Mouse (Mus musculus) brain, embryonic 18.5 days (tissue): ENCODE results near the gene Rsph10b.
"Not testable (repeated sequence)": the region's sequence is repeated elsewhere in the genome, so short reads cannot be mapped to it uniquely, and the experiment has no call there.

Experiments
- DNase-seq: peaks from one replicate; pipeline ENCODE4 v3.0.0-alpha.2; 2012; ENCODE audit warnings: low read depth, low spot score

Gene Rsph10b

DNA sequence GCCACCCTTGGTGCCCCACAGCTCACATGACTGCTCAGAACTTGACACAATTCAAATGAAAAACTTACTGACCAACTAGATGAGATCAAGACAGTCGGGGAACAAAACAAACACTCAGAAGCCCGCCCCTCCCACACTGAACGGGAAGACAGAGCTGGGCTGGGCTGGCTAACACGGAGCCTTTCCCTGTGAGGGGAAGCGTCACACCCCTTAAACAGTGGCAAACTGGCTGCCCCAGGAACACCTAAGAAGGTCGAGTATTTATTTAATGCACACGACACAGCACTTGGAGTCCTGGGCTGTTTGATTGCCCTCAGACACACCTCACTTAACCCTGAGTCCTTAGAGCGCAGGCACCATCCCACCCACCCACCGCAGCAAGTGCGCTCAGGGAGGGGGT is 59.8 kb downstream of the Rsph10b start:
- DNase-seq = no peak

DNA sequence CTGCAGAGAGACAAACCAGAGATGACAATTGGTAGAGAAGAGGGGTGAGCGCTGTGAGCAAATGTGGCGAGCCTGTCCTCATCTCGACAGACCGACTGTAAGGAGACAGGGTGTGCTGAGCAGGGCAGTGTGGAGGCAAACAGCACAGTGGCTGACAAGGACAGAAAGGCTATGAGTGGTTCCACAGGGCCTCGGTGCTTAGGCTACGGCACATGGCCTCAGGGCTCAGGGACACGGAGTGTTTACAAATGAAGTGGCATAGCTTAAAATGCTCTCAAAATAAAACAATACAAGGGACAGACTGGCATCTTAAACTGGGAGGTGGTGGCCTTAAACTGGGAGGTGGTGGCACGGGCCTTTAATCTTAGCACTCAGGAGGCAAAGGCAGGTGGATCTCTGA is 60.4 kb downstream of the Rsph10b start:
- DNase-seq = no peak

DNA sequence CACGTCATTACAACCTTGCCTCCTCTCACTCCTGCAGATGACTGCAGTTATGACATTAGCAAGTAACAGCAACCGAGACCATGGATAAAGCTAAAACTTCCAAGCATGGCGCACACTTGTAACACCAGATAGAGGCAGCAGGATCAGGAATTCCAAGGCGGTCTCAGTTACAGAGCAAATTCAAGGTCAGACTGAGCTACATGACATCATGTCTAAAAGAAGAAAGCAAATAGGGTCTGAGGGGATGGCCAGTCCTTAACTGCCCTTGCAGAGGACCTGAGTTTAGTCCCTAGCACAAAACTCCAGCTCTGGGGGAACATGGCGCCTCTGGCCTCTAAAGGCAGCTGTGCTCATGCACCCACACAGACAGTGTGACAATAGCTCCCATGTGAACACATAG is 61.0 kb downstream of the Rsph10b start:
- no peak for DNase-seq

DNA sequence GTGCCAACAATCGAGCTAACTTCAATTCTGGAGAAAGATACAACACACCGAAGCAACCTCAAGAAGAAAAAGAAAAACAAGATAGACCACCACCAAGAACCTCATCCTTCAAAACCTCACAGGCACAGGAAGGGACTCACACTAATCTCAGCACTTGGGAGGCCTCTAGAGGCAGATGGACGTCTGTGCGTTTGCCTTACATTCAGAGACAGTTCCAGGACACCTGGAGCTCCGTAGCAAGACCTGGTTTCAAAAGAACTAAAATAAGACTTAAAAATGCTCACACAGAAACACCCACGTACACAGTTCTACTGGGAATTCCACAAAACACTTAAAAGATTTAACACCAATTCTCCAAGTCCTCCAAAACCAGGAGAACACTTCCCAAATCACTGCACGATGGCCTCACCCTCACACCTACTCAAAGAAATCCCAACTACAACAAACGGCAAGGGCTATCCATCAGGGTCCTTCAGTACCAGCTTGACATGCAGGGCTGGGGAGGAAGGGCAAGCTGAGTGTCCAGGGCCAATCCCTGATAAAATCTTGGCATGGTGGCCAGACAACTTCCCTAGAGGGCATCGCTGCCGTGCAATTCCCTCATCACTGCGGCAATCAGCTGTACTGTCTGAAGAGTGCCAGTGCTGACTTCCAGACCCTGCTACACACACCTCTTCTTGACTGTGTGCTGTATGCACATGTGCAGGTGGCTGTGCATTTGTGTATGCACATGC is 62.0 kb downstream of the Rsph10b start:
- DNase-seq = no peak

DNA sequence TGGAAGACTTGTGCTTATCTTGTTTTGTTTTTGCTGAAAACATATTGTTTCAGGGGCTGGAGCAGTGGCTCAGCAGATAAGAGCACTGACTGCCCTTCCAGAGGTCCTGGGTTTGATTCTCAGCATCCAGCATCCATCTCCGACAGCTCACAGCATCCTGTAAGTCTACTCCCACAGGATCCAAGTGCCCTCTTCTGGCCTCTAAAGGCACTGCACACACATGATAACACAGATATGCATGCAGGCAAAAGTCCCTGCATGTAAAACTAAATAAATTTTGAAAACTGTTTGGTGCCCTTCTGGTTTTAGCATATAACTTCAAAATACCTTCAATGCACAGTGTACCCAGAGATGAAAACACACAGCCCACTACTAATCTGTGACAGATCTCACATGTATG is 66.6 kb downstream of the Rsph10b start:
- no peak for DNase-seq

DNA sequence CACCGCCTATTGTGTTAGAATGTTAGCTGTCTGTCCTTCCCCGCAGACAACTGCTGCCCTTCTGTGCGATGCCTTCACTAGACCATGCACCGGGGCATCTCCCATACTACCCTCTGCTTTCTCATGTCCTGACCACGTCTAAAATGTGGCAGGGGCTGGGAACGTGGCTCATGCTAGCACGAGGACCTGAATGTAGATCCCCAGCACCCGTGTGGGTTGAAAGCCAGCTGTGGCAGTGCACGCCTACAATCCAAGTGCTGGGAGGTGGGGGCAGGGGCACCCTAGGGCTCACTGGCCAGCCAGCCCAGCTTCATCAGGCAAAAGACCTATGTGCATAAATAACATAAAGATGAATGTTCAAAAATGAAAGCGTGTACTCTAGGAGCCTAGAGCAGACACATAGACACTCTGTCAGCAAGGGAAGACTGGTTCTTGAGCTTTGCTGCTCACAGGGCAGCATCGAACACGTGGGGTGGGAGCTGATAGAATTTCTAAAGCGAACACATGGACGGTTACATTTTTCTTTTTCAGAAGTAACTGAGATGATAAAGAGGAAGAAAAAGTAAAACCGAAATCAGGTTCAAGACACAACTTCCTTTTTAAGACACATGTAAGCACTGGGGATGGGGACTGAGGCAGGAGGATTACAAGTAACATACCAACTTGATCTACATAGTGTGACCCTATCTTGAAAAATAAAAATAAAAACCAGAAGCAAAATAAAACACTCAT is 69.8 kb downstream of the Rsph10b start:
- no peak for DNase-seq

DNA sequence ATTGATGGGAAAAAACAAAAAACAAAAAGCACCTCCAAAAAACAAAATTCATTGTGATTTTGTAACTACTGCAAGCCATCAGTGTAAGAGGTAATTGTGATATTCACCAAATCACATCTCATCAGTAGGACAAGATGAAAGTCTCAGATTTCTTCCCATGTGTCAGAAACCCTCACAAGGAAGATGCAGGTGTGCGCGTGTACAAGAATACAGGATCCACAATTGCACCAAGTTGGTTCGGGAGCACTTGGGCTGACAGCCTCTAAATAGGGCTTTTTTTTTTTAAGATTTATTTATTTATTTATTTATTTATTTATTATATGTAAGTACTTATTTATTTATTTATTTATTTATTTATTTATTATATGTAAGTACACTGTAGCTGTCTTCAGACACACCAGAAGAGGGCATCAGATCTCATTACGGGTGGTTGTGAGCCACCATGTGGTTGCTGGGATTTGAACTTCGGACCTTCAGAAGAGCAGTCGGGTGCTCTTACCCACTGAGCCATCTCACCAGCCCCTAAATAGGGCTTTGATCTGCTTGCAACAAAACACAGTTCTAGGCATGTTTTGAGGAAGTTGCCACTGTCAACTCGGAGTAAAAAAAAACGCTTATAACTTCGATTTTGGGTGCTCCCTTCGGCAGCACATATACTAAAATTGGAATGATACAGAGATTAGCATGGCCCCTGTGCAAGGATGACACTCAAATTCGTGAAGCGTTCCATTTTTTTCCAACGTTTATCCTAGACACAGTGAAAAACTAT is 80.7 kb downstream of the Rsph10b start:
- not testable (repeated sequence) for DNase-seq

DNA sequence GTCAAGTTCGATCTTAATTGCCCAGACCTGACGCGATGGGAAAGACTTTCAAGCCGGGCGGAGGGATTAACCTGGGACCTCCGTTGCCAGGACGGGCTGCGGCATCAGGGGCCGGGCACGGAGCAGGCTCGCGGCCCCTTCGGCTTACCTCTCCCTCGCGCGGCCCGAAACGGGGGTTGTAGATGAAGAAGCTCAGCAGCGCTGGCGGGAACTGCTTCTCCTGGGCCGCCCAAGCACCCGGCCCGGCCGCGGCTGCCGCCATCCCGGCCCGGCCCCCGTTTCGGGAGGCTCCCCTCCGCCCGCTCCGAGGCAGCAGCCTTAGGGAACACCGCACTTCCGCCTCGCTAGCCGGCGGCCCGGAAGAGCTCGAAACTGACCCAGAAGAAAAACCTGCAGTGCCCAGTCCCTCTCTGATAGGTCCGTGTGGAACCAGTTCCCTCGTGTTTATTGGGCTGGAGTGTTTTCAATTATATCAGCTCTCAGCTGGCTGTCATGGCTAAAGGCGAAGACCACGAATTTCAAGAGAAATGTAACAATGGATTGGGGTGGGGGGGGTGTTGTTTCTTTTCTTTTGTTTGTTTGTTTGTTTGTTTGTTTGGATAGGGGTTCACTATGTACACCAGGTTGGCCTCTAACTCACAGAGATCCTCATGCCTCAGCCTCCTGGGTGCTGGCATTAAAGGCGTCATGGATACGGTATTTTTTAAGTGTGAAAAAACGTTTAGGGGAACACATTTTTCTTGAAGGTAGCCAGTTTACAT is 81.9 kb downstream of the Rsph10b start, which contains the start of gene Ccz1:
Gene Ccz1, minus strand, starts transcription at position 327 of the 761 bp plus-strand sequence.
- DNase-seq = peak; percentile 81

DNA sequence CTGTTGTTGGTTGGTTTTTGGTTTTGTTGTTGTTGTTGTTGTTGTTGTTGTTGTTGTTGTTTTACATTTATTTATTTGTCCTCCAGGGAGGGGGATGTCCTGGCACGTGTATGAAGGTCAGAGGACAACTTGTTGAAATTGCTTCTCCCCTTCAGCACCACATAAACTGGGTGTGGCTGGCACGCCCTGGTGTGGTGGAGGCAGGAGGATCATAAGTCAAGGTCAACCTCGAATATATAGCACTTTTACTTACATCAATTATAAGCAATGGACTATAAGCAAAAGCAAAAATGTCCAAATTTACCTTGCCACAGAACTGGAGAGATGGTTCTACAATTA is 82.4 kb downstream of the Rsph10b start:
- no peak for DNase-seq

DNA sequence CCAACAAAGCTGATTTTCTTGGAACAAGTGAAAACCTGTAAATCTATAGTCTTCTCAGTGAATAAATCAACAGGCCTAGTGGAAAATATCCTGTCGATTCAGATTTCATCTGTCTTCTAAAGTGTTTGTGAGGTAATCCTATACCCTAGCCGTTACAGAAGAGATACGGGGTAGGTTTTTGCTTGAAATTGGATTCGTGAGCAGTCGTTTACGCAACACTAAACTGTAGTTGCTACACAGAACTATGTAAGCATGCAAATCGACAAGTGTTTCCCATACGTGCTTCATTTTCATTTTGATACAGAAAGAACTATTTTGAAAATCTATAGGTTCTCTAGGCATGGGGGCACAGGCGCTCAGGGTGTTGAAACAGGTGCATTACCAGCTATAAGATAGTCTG is 83.0 kb downstream of the Rsph10b start:
- no peak for DNase-seq

DNA sequence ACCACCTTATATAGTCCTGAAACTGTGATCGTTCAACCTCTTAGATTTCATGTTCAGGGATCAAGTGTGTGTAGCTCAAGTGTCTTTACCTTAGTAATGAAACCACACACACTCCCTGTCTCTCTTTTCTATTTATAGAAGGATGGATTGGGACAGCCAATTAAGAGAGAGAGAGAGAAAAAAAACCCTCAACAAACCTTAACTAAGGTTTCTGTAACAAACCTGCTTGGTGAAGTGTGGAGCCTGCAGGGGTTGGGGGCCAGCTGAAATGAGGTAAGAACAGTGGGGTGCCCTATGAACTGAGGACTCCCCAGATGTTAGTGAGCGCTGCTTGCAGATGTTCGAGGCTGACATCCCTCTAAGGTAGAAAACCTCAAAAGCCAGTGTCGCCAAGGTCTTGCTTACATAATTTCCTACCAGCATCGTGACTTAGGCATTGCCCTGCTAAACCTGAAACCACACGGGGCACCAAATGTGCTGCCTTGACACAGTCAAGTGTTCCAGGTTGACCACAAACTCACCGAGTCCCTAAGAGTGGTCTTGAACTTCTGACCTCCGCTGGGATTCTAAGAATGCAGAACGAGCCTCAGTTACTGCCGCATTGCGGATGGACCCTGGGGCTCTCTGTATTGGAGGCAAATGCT is 93.9 kb downstream of the Rsph10b start, which contains the start of gene Ocm:
Gene Ocm, minus strand, starts transcription at position 51 of the 644 bp plus-strand sequence.
- no peak for DNase-seq

DNA sequence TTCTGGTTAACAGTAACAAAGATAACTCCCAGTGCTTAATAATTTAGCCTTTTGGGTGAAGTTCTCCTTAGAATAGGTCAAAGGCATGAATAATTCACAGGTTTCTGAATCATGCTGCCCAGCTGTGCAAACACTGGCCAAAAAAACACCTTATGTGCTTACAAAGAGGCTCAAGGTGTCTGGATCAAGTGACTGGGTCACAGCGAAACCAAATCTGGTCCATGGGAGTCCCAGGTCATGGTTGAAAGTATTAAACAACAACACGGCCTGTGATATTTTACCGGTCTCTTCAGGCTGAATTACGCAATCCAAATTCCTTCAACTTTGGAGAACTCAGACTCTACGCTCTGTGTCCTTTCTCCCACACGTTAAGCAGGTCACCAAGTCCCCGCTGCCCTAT is 99.7 kb downstream of the Rsph10b start:
- DNase-seq = no peak

DNA sequence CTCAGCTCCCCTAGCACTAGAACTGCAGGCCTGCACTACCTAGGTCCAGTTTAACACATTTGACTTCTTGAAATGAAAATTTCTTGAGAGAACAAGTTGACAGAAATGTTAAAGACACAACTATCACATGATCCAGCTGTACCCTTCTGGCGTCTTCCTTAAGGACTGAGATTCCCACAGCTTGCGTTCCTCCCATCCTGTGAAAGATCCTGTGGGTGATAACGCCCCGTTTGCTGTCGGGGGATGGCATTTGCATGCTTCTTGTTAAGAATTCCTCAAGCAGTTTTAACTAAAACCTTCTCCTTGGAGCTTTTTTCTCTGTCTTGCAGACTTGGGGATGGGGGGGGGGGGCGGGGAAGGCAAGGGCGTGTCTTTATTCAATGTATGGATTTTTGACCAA is 101.7 kb downstream of the Rsph10b start:
- no peak for DNase-seq
